Mouse (Mus musculus) 3134 (cell line): ENCODE results near the gene Myo10.

Experiments
- DNase-seq: peaks from one replicate; pipeline ENCODE4 v3.0.0-alpha.2; 2011; ENCODE audit warnings: low spot score; ENCODE audit not compliant: insufficient read length; ENCODE audit errors: extremely low read depth

The Myo10 gene

DNA sequence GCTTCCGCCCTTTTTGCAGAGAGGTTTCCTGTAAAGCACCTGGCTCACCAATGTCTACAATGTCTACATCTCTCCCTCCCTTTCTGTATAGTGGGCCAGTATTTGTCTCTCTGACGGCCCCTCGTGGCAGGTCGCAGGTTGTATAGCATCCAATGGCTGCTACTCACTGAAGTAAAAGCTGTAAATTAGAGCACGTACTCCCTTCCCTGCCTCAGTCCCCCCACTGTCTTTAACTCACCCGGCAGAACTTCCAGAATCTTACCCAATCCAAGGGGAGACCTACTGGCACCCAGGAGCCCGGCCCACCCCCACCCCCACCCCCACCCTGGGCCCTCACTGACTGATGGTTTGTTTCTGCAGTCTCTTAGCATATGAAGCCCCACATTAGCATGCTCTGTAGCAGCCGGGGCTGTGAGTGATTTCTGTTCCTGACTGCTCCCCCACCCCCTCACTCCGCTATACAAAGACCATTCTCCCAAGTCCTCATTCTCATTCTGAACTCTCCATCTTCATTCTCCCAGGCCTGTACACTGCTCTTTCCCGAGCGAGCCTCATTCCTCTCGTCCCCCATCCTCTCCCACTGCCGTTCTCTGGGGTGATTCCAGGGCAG is 132.1 kb downstream of the Myo10 start:
- no peak for DNase-seq

- DNase-seq: no peak
Observed at GRCm38 (mm10) chr15:25755536-25755935, 133.2 kb downstream of the Myo10 start.

- no peak for DNase-seq
Observed at GRCm38 (mm10) chr15:25756072-25756471, 133.7 kb downstream of the Myo10 start.

GRCm38 (mm10) chr15:25758037-25758436 is 135.7 kb downstream of the Myo10 start:
- no peak for DNase-seq

- no peak for DNase-seq
Observed at GRCm38 (mm10) chr15:25758500-25759086, 136.3 kb downstream of the Myo10 start.

GRCm38 (mm10) chr15:25760304-25760703 is 138.0 kb downstream of the Myo10 start:
- no peak for DNase-seq

GRCm38 (mm10) chr15:25761049-25761448 is 138.7 kb downstream of the Myo10 start:
- DNase-seq: no peak

DNA sequence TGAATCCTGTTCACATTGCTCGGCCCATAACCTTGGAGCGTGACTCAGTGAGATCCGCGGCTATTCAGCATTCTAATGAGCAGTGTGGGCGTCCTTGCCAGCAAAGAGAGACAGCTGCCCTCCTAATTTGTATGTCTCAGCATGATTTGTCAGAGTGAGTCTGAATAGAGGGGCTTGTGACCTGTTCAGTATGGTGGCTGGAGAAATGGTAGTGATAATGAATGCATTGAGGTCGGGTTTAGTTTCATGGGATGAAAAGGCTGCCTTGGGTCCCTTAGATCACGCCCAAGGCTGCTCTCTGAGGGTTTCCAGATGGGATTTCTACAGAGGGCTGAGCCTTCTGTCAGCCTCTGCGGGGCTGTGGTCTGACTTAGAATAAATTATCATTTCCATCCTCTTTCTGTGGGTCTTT is 139.5 kb downstream of the Myo10 start:
- DNase-seq: no peak

- no peak for DNase-seq
Observed at GRCm38 (mm10) chr15:25762306-25762705, 140.0 kb downstream of the Myo10 start.

GRCm38 (mm10) chr15:25763106-25763505 is 140.8 kb downstream of the Myo10 start:
- no peak for DNase-seq

- no peak for DNase-seq
Observed at GRCm38 (mm10) chr15:25764653-25765352, 142.5 kb downstream of the Myo10 start.

- no peak for DNase-seq
Observed at GRCm38 (mm10) chr15:25767777-25768176, 145.5 kb downstream of the Myo10 start.

- DNase-seq: no peak
Observed at GRCm38 (mm10) chr15:25769524-25770255, 147.4 kb downstream of the Myo10 start.

DNA sequence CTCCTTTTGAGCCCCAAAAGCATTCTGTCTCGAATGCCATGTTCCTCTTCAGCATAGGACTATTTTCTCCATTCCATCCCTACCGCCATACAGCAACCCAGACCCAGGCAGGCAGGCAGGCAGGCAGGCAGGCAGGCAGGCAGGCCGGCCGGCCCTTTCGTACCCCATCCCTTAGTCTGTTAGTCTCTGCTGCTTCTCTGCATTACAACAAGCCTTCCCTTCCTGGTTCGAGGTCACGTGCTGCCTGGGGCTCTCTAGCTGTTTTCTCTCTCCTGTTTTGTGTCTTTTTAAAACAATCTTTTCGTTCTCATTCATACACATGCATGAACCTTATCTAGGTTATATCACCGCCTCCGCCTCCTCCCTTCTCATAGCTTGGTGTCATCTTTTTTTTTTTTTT is 149.5 kb downstream of the Myo10 start:
- DNase-seq: no peak

DNA sequence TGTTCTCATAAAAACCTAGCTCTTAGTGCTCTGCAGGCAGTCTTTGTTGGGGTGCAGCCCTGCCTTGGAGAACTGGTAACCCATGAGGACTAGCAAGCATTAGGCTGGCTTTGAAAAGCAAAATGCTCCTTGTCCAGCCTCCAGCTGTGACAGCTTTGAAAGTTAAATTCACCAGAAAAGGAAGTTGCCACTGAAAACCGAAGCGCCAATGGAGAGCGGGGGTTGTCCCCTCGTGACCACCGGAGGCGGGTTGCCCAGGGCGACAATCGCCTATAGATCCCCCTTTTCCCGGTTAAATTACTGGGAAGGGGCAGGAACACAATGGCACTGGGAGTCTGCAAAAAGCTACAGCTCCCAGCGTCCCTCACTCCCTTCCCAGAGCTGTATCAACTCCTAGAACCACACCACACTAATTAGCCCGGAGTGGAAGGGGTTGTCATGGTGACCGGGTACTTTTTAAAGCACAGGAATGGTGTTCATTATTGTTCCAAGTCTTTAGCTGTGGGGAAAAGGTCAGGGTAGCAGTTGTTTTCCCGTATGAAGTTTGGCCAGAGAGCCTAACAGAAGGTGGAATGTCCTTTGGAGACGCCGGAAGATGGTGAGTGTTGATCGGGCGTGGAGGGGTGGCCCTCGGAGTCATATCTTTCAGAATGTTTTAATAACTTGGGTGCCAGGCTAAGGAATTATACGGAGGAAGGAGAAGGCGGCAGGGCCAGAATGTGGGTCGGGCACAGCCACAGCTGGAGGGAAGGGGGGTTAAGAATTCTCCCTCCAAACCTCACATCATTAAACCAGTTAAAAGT is 151.6 kb downstream of the Myo10 start:
- peak; percentile 63 for DNase-seq

DNA sequence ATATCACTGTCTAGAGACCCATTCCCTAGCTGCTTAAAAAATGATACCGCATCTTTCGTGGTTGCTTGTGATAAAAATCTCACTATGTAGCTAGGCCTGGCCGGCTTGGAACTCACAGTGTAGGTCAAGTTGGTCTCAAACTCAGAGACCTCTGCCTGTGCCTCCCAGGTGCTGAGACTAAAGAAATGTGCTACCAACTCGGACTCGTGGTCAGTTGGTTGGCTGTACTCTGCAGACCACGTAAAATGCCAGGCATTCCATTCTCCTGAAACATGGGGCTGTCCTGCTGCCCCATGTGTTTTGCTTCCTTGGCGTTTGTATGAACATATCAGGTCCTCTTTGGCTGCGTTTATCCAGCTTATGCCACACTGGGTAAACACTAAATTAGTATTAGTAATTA is 156.6 kb downstream of the Myo10 start:
- peak; percentile 71 for DNase-seq

GRCm38 (mm10) chr15:25779522-25780191 is 157.3 kb downstream of the Myo10 start:
- DNase-seq: no peak

- no peak for DNase-seq
Observed at GRCm38 (mm10) chr15:25781053-25781452, 158.7 kb downstream of the Myo10 start.

GRCm38 (mm10) chr15:25785456-25786390 is 163.4 kb downstream of the Myo10 start:
- DNase-seq: no peak
